Mouse (Mus musculus): ENCODE measurements around the gene Cys1. TPM values are rescaled to one million over a fixed set of nuclear protein-coding genes. Genes with fewer than 3 reads are reported as not detected.
A peak's percentile ranks its signal among the peaks of the same experiment; 100 is the strongest.

Gene Cys1
- polyA plus RNA-seq, 1 experiment from 2014 or later = 0.16 TPM

DNA sequence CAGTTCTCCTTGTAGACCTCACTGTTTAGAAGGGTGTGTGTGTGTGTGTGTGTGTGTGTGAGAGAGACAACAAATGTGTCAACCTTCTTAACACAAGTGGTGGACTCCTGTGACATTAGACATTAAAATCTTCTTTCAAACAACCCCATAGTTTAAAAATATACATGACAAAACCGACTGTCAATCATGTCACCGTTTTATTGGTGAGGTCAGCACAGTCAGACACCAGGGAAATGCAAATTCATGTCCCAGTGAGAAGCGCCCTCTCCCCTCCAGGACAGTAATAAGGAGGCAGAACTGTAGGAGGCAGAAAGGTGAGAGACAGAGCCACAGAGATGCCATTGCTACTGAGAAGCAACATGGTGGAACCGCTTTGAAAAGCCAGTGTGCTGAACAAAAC is 49.2 kb downstream of the Cys1 start:
- 76% methylated on average over 4 of the region's 4 CpGs for WGBS
- Histone ChIP-seq H3K27me3 (replicated peaks; ENCODE audit: low read depth, poor library complexity, severe bottlenecking) (no peaks in the 10 kb centered on the region), H3K4me1 (peaks cover 12% of the 10 kb centered on the region; the same call in 1 of the 2 replicates), H3K4me3 (no peak overlapping the region), H3K36me3 (replicated peaks) (no peaks in the 10 kb centered on the region), H3K9me3 (no peaks in the 10 kb centered on the region), H3K27ac (replicated peaks) (no peak overlapping the region)
- DNase-seq (ENCODE audit: low spot score) = no peak

DNA sequence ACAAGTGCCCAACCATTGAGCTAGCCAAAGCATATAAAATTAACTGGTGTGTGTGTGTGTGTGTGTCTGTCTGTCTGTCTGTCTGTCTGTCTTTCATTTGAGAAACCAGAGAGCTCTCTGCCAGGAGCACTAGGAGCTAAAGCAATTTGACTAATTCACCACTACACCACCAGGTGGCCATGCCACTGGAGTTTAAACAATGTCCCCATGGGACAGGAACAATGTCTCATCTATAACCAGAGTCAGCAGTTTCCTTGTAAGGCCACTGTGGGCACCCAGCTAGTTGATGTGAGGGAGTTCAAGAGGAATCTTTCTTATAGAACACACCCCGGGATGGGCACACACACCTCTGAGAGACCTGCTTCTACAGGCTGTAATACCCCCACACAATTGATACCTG is 51.4 kb downstream of the Cys1 start:
- peak; percentile 12 for DNase-seq (ENCODE audit: low spot score)
- Histone ChIP-seq H3K27me3 (replicated peaks; ENCODE audit: low read depth, poor library complexity, severe bottlenecking) (no peaks in the 10 kb centered on the region), H3K27ac (replicated peaks) (no peak overlapping the region), H3K9me3 (no peaks in the 10 kb centered on the region), H3K4me1 (peaks cover 9% of the 10 kb centered on the region; the same call in 1 of the 2 replicates), H3K36me3 (replicated peaks) (no peaks in the 10 kb centered on the region), H3K4me3 (no peak overlapping the region)
- WGBS = 73% methylated on average over 1 of the region's 1 CpGs

DNA sequence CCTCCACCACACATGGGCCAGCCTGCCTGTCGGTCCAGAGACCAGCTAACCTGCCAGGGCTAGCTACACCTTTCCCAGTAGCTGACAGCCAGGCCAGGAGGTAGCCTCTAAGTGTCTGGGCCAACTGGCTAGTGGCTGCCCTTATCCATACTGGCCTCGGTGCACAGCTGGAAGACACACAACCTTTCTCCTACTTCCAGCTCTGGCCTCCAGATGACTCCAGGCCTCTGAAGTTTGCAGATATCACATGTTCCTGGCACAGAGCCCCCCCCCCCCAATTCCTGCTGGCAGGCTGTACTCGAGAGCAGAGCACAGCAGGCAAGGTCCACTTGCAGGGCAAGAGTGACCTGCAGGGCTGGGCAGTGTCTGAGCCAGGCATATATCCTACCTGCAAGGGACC is 54.4 kb downstream of the Cys1 start:
- 66% methylated on average over 3 of the region's 3 CpGs for whole genome bisulfite sequencing
- Histone ChIP-seq H3K4me1 (0 out of 2 replicates have a peak, but pooled peaks cover 8% of the 10 kb centered on the region), H3K4me3 (no peak overlapping the region), H3K9me3 (no peaks in the 10 kb centered on the region), H3K36me3 (replicated peaks) (no peaks in the 10 kb centered on the region), H3K27me3 (replicated peaks; ENCODE audit: low read depth, poor library complexity, severe bottlenecking) (no peaks in the 10 kb centered on the region), H3K27ac (replicated peaks) (no peak overlapping the region)
- no peak for DNase-seq (ENCODE audit: low spot score)

DNA sequence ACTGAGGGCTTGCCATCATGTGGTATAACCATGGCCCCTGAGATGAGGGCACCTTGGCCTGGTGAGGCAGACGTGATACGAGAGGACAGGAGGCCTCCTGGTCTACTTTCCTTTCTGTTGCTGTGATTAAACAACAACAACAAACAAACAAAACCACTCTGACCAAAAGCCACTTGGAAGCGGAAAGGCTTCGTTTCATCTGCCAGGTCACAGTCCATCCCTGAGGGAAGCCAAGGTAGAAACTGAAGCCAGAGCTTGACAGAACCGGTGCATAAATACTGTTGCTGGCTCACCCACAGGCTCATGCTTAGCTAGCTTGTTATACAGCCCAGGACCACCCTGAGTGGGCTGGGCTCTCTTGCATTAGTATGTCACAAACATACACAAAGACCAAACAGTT is 55.2 kb downstream of the Cys1 start:
- Histone ChIP-seq H3K27me3 (replicated peaks; ENCODE audit: low read depth, poor library complexity, severe bottlenecking) (no peaks in the 10 kb centered on the region), H3K4me3 (no peak overlapping the region), H3K36me3 (replicated peaks) (no peaks in the 10 kb centered on the region), H3K27ac (replicated peaks) (no peak overlapping the region), H3K4me1 (0 out of 2 replicates have a peak, but pooled peaks cover 8% of the 10 kb centered on the region), H3K9me3 (no peaks in the 10 kb centered on the region)
- DNase-seq (ENCODE audit: low spot score) = no peak
- 90% methylated on average over 5 of the region's 5 CpGs for WGBS

DNA sequence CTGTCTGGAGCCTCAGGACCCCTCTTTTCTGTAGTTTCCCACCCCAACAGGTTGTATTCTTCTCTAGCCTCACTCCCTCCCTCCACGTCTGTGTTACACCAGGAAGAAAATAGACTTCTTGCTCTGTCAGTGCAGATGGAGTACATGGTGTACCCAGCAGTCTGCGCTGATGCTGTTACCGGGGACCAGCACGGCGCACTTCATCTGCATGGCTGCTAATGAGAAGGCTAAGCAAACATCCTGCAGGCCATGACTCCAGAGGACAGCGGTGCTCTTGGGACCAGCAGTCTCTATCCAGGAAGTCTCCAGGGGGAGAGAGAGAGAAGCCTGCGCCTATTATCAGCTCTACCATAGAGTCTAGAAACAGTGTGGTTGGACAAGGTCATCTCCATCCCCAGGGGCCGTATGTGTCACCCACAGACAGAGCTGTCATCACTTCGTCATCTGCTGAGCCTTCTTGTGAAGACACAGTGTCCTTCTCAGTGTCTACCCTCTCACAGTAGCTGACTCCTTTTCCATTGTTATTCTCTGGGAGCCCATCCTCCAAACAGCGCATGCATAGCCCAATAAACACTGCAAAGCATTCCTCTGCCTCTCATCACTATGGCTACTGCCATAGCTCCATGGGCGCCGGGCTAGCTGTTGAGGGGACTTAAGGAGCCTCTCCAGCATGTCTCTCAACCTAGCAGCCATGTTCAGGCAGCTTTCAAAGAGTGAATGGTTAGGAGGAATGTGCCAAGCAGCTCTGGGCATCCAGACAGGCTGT is 57.9 kb downstream of the Cys1 start:
- no peak overlapping the region for H3K27ac ChIP-seq (replicated peaks)
- 77% methylated on average over 12 of the region's 12 CpGs for WGBS
- 0 out of 2 replicates have a peak, but pooled peaks cover 5% of the 10 kb centered on the region for H3K4me1 ChIP-seq
- no peak for DNase-seq (ENCODE audit: low spot score)
- H3K4me3 ChIP-seq = no peak overlapping the region
- H3K36me3 ChIP-seq (replicated peaks) = no peaks in the 10 kb centered on the region
- no peaks in the 10 kb centered on the region for H3K9me3 ChIP-seq
- H3K27me3 ChIP-seq (replicated peaks; ENCODE audit: low read depth, poor library complexity, severe bottlenecking) = no peaks in the 10 kb centered on the region

DNA sequence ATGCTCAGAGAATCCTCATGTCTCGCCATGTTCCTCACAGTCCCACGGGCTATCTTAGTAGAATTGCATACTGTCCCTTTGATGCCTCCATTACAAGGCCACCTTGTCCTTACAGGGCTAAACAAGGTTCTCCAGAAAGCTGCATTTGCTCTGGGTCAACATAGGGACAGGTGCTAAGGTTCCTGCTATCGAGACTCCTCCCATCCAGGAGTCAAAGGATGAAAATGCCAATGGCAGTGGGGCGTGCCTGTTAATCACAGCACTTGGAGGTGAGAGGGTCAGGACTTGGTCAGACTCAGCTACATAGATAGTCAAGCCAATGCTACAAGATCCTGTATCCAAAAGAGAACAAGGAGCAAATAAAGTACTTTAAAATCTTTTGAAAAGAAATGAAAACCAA is 62.2 kb downstream of the Cys1 start:
- Histone ChIP-seq H3K4me3 (no peak overlapping the region), H3K27me3 (replicated peaks; ENCODE audit: low read depth, poor library complexity, severe bottlenecking) (no peaks in the 10 kb centered on the region), H3K4me1 (0 out of 2 replicates have a peak, but pooled peaks cover 5% of the 10 kb centered on the region), H3K27ac (replicated peaks) (no peak overlapping the region), H3K9me3 (no peaks in the 10 kb centered on the region), H3K36me3 (replicated peaks) (no peaks in the 10 kb centered on the region)
- WGBS = 84% methylated on average over 4 of the region's 4 CpGs
- DNase-seq (ENCODE audit: low spot score) = no peak

Other genes with a start within 250 kb of the Cys1 start
- gene Taf1b, start 183.5 kb downstream of the Cys1 start, polyA plus RNA-seq (2016; fragmentation: Nextera tagmentation; extraction: Ambion mirVana) = 29.8 and 32.1 TPM in 2 replicates
- gene Grhl1, start 109.5 kb downstream of the Cys1 start, polyA plus RNA-seq (2016; fragmentation: Nextera tagmentation; extraction: Ambion mirVana) = 0.40 and 0.72 TPM in 2 replicates
- 10.3 and 10.5 TPM in 2 replicates for gene Klf11, start 30.5 kb downstream of the Cys1 start, polyA plus RNA-seq (2016; fragmentation: Nextera tagmentation; extraction: Ambion mirVana)
- gene Rrm2, start 26.4 kb upstream of the Cys1 start, polyA plus RNA-seq (2016; fragmentation: Nextera tagmentation; extraction: Ambion mirVana) = 640 and 704 TPM in 2 replicates
- gene Mboat2, start 149.1 kb upstream of the Cys1 start, polyA plus RNA-seq (2016; fragmentation: Nextera tagmentation; extraction: Ambion mirVana) = 45.0 and 45.7 TPM in 2 replicates

All from embryonic facial prominence, embryonic 10.5 days (tissue).